Comparison of ENCODE assay signal across 8 mouse cellular contexts in the genomic region with DNA sequence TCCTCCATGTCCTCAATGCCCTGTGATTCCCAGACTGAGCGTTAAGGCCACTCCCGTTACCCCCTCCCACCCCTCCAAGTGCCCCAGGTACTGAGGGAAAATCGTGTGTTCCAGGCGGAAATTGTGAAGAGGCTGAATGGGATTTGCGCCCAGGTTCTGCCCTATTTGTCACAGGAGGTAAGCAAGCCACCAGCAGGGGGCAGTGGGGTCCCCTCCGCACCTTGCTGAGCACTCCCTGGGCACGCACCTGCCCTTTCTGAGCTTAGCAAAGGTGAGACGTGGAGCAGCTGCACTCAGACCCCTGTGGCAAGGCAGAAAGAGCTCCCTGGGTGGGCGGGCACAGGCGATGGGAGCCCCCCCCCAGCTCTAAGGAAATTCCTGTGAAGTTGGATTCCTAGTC. TPM values are rescaled to one million over a fixed set of nuclear protein-coding genes. Genes with fewer than 3 reads are reported as not detected.
DNase-seq lines count a peak whose midpoint lies in the region; ATAC-seq and TF ChIP-seq lines count a peak whose summit lies in the region.

No protein-coding gene starts in this region.

- no peaks in the 10 kb centered on the region for H3K27me3 ChIP-seq in embryonic facial prominence, embryonic 12.5 days
- H3K27me3 ChIP-seq in thymus, adult 2 months (ENCODE audit: control insufficient read depth, insufficient read depth, low read length) = no peaks in the 10 kb centered on the region

- ATAC-seq in embryonic facial prominence, embryonic 12.5 days (ENCODE audit: insufficient number of reproducible peaks, insufficient read depth, low FRiP score, low TSS enrichment) = no peak

- DNase-seq in left cerebral cortex, postnatal 25 days (ENCODE audit: low spot score in 2 of 2) = peak; percentile 53 to 54
- no peak for DNase-seq in left cerebral cortex, postnatal 10 days (ENCODE audit: extremely low spot score in 1 of 2, low spot score in 2 of 2)
- peak; percentile 71 for DNase-seq in WW6 (ENCODE audit: low read depth, low spot score)
- DNase-seq in kidney, adult 8-10 months = peak; percentile 48 to 71
- DNase-seq in lung, postnatal 25 days (ENCODE audit: low spot score) = peak; percentile 61
- peak; percentile 85 for DNase-seq in thymus, adult 2 months
- DNase-seq in layer of hippocampus, adult 9-11 months = no peak

- no peak for TF ChIP-seq POLR2A in thymus, adult 2 months (IDR thresholded peaks at IDR 0.05; ENCODE audit: control insufficient read depth, extremely low read depth, insufficient read depth, low read length, poor library complexity)

- peaks cover 38% of the 10 kb centered on the region for H3K36me3 ChIP-seq in embryonic facial prominence, embryonic 12.5 days
- H3K36me3 ChIP-seq in thymus, adult 2 months (ENCODE audit: control insufficient read depth, insufficient read depth, low read length) = peaks cover 40% of the 10 kb centered on the region

- TF ChIP-seq CTCF in thymus, adult 2 months (IDR thresholded peaks at IDR 0.05; ENCODE audit: borderline replicate concordance, control insufficient read depth, extremely low read depth, insufficient read depth, low read length, poor library complexity) = peak; percentile 87

- no peak overlapping the region for H3K4me2 ChIP-seq in embryonic facial prominence, embryonic 12.5 days (replicated peaks)

- H3K9me3 ChIP-seq in embryonic facial prominence, embryonic 12.5 days = no peaks in the 10 kb centered on the region

- H3K4me1 ChIP-seq in embryonic facial prominence, embryonic 12.5 days = peaks cover 75% of the 10 kb centered on the region
- H3K4me1 ChIP-seq in thymus, adult 2 months (replicated peaks; ENCODE audit: control insufficient read depth, insufficient read depth, low read length) = peaks cover 79% of the 10 kb centered on the region

- H3K9ac ChIP-seq in embryonic facial prominence, embryonic 12.5 days = no peak overlapping the region

- no peak overlapping the region for H3K4me3 ChIP-seq in embryonic facial prominence, embryonic 12.5 days
- H3K4me3 ChIP-seq in thymus, adult 2 months (ENCODE audit: control insufficient read depth, insufficient read depth, low read length) = no peak overlapping the region

- 9% methylated on average over 10 of the region's 10 CpGs for WGBS in embryonic facial prominence, embryonic 12.5 days
- WGBS in thymus, adult 2 months = 63% methylated on average over 10 of the region's 10 CpGs

- peak overlapping the region; percentile 38; the same call in 1 of the 2 replicates for H3K27ac ChIP-seq in embryonic facial prominence, embryonic 12.5 days
- H3K27ac ChIP-seq in thymus, adult 2 months (ENCODE audit: control insufficient read depth, insufficient read depth, low read length) = peak overlapping the region; percentile 86; the same call in 1 of the 2 replicates

- intact Hi-C loops in left cerebral cortex, postnatal 25 days (cut with DNase I) = loop anchor here (5.0 kb wide), 1 partner anchor 38 kb away; a partner anchor contains a TSS
- intact Hi-C loops in left cerebral cortex, postnatal 10 days (cut with DNase I) = no loop called here

RNA-seq across cellular contexts. Expression of a gene that starts 5.4 kb away (rescaled TPM):
- 100 to 1,000 TPM; 630 to 638 TPM for total RNA-seq in left cerebral cortex, postnatal 25 days (2021)
- total RNA-seq in left cerebral cortex, postnatal 10 days (2021) = 100 to 1,000 TPM; 542 to 558 TPM
- 523 and 554 TPM in 2 replicates for polyA plus RNA-seq in embryonic facial prominence, embryonic 12.5 days (2016; fragmentation: Nextera tagmentation; extraction: Ambion mirVana)
- polyA plus RNA-seq in thymus, adult 2 months (2012; rRNA removed) = 3,110 and 3,125 TPM in 2 replicates

RNA-seq across cellular contexts. Expression of a gene that starts 9.6 kb away (rescaled TPM):
- total RNA-seq in left cerebral cortex, postnatal 25 days (2021) = 10 to 100 TPM; 28.8 to 30.3 TPM
- 10 to 100 TPM; 20.9 to 22.4 TPM for total RNA-seq in left cerebral cortex, postnatal 10 days (2021)
- 59.2 and 71.1 TPM in 2 replicates for polyA plus RNA-seq in embryonic facial prominence, embryonic 12.5 days (2016; fragmentation: Nextera tagmentation; extraction: Ambion mirVana)
- 100 and 115 TPM in 2 replicates for polyA plus RNA-seq in thymus, adult 2 months (2012; rRNA removed)

RNA-seq across cellular contexts. Expression of a gene that starts 19.7 kb away (rescaled TPM):
- 100 to 1,000 TPM; 101 to 107 TPM for total RNA-seq in left cerebral cortex, postnatal 25 days (2021)
- total RNA-seq in left cerebral cortex, postnatal 10 days (2021) = 100 to 1,000 TPM; 111 to 118 TPM
- 82.7 and 83.5 TPM in 2 replicates for polyA plus RNA-seq in embryonic facial prominence, embryonic 12.5 days (2016; fragmentation: Nextera tagmentation; extraction: Ambion mirVana)
- polyA plus RNA-seq in thymus, adult 2 months (2012; rRNA removed) = 73.1 and 81.0 TPM in 2 replicates

RNA-seq across cellular contexts. Expression of a gene that starts 36.1 kb away (rescaled TPM):
- 1 to 10 TPM; 4.2 to 5.8 TPM for total RNA-seq in left cerebral cortex, postnatal 25 days (2021)
- total RNA-seq in left cerebral cortex, postnatal 10 days (2021) = 1 to 10 TPM in 1 of 2 experiments, under 1 TPM in 1; 0.93 to 3.0 TPM
- 14.4 and 16.2 TPM in 2 replicates for polyA plus RNA-seq in embryonic facial prominence, embryonic 12.5 days (2016; fragmentation: Nextera tagmentation; extraction: Ambion mirVana)
- 22.5 and 28.8 TPM in 2 replicates for polyA plus RNA-seq in thymus, adult 2 months (2012; rRNA removed)

RNA-seq across cellular contexts. Expression of a gene that starts 40.7 kb away (rescaled TPM):
- total RNA-seq in left cerebral cortex, postnatal 25 days (2021) = 1 to 10 TPM; 2.0 to 3.1 TPM
- total RNA-seq in left cerebral cortex, postnatal 10 days (2021) = 1 to 10 TPM; 2.3 to 2.9 TPM
- 0.86 and 0.97 TPM in 2 replicates for polyA plus RNA-seq in embryonic facial prominence, embryonic 12.5 days (2016; fragmentation: Nextera tagmentation; extraction: Ambion mirVana)
- 9.5 and 10.6 TPM in 2 replicates for polyA plus RNA-seq in thymus, adult 2 months (2012; rRNA removed)

Comparison
In these comparisons a context has a peak if more than half of its experiments do, and no peak if none do; other contexts are left out.
1. DNase-seq: peak in left cerebral cortex, postnatal 25 days (2 of 2), WW6 (single experiment), kidney, adult 8-10 months (2 of 2), lung, postnatal 25 days (single experiment) and thymus, adult 2 months (single experiment); none in left cerebral cortex, postnatal 10 days (0 of 2) and layer of hippocampus, adult 9-11 months (single experiment).